Mouse (Mus musculus) kidney, embryonic 16.5 days (tissue): ENCODE measurements around the gene Emsy. TPM values are rescaled to one million over a fixed set of nuclear protein-coding genes. Genes with fewer than 3 reads are reported as not detected.
A peak's percentile ranks its signal among the peaks of the same experiment; 100 is the strongest.

Source experiments
- ATAC-seq: fragments of 200-750 bp; cut with Nextera tagmentation; 2 replicates; pipeline ENCODE4 v1.8.0; 2017; ENCODE audit warnings: moderate TSS enrichment; ENCODE audit not compliant: low FRiP score, low TSS enrichment
- H3K27ac ChIP-seq: fragments of 300-500 bp; sonication (generic); 2 replicates; pipeline ENCODE4 v1.5.1; 2014; ENCODE audit warnings: low read length
- H3K27me3 ChIP-seq: fragments of 300-500 bp; sonication (generic); 2 replicates; pipeline ENCODE4 v1.6.1; 2014; ENCODE audit warnings: low read length, control low read depth, mixed read lengths; ENCODE audit not compliant: insufficient read depth
- H3K36me3 ChIP-seq: fragments of 300-500 bp; sonication (generic); 2 replicates; pipeline ENCODE4 v1.6.1; 2014; ENCODE audit warnings: low read length, control low read depth, mixed read lengths; ENCODE audit not compliant: insufficient read depth
- H3K4me1 ChIP-seq: fragments of 300-500 bp; sonication (generic); 2 replicates; pipeline ENCODE4 v1.6.1; 2014; ENCODE audit warnings: low read length, control low read depth, mixed read lengths; ENCODE audit not compliant: insufficient read depth
- H3K4me2 ChIP-seq: fragments of 300-500 bp; sonication (generic); replicated peaks from 2 replicates; pipeline ENCODE4 v1.6.1; 2014; ENCODE audit warnings: low read depth, low read length
- H3K4me3 ChIP-seq: fragments of 300-500 bp; sonication (generic); 2 replicates; pipeline ENCODE4 v1.5.1; 2014; ENCODE audit warnings: mild to moderate bottlenecking, low read length
- H3K9ac ChIP-seq: fragments of 300-500 bp; sonication (generic); replicated peaks from 2 replicates; pipeline ENCODE4 v1.6.1; 2014; ENCODE audit warnings: low read length
- H3K9me3 ChIP-seq: fragments of 300-500 bp; sonication (generic); 2 replicates; pipeline ENCODE4 v1.6.1; 2016; ENCODE audit warnings: low read length, control low read depth
- WGBS: fragments of 180-500 bp; shearing (Covaris S2); extraction: QIAGEN DNeasy Blood & Tissue Kit; methylation state at CpG from one replicate; pipeline ENCODE4 v1.1.7; 2014; 5-methylcytosine and 5-hydroxymethylcytosine counted together
- polyA plus RNA-seq: library from polyadenylated mRNA; unstranded; fragments of >200 nt; fragmentation: Nextera tagmentation; extraction: Ambion mirVana; gene quantifications from 2 replicates; pipeline ENCODE4 v1.2.1, GENCODE M21; 2015

Emsy gene
- 29.1 and 39.4 TPM in 2 replicates for polyA plus RNA-seq

- H3K36me3 ChIP-seq: peaks cover 9% of the 10 kb centered on the region; the same call in 1 of the 2 replicates
- under 1% methylated on average over 42 of the region's 42 CpGs for WGBS
- peaks cover 21% of the 10 kb centered on the region for H3K4me1 ChIP-seq
- peak within 1 kb of the TSS; percentile 96 for H3K27ac ChIP-seq
- no peaks in the 10 kb centered on the region for H3K27me3 ChIP-seq
- H3K4me3 ChIP-seq: peak within 1 kb of the TSS; percentile 92
- no peaks in the 10 kb centered on the region for H3K9me3 ChIP-seq
- peak within 1 kb of the TSS; percentile 89 for H3K9ac ChIP-seq
- peak; percentile 97 for ATAC-seq
- H3K4me2 ChIP-seq: peak within 1 kb of the TSS; percentile 85
Observed at GRCm38 (mm10) chr7:98656531-98657221, at the start of gene Emsy. Emsy (minus strand) TSS chr7:98656783.

DNA sequence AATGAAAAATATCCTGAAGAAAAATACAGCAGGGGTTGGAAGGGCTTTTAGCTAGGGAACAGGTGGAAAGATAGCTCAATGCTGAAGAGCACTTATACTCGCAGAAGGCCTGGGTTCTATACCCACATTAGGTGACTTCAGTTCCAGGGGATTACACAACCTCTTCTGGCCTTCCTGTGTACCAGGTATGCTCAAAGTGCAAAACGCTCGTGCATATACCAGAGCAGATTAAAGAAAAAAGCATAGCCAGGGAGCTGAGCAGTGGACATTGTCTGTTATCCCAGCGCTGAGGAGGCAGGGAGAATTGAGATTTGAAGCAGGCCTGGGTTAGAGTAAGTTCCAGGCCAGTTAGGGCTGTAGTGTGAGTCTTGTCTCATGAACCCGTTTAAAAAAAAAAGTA, 47.7 kb upstream of the Emsy start:
- Histone ChIP-seq H3K36me3 (no peaks in the 10 kb centered on the region), H3K9me3 (no peaks in the 10 kb centered on the region)
- 55% methylated on average over 5 of the region's 5 CpGs for WGBS

DNA sequence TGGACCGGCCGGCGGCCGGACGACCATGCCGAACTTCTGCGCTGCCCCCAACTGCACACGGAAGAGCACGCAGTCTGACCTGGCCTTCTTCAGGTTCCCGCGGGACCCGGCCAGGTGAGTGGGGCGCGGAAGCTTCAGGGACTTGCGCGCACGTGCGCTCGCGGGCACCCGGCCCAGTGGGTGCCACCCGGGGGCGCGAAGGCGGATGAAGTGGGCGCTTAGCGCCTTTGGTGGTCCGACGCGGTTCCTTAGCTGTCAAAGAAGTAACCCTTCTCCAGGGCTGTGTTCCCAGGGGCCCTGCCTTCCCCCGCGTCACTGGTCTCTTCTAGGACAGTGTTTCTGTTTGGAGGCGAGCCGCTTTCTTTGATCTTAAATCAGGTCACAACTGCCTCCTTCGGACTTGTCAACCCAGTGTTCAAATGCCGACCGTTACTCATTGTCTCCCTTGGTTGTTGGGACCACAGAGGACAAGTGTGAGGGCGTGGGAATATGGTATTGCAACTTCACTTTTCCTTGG, 46.8 kb upstream of the Emsy start:
- Histone ChIP-seq H3K27me3 (no peaks in the 10 kb centered on the region), H3K4me3 (peak overlapping the region; percentile 89), H3K9me3 (no peaks in the 10 kb centered on the region), H3K27ac (peak overlapping the region; percentile 97), H3K4me2 (peak overlapping the region; percentile 69), H3K4me1 (peaks cover 21% of the 10 kb centered on the region), H3K9ac (peak overlapping the region; percentile 87), H3K36me3 (no peaks in the 10 kb centered on the region)
- WGBS: under 1% methylated on average over 38 of the region's 38 CpGs
- peak; percentile 18; the same call in 1 of the 2 replicates for ATAC-seq

More for the DNA sequence above, 47.7 kb upstream of the Emsy start:
- no peaks in the 10 kb centered on the region for H3K27me3 ChIP-seq
- peak overlapping the region; percentile 89 for H3K4me3 ChIP-seq
- H3K4me1 ChIP-seq: peaks cover 21% of the 10 kb centered on the region
- peak overlapping the region; percentile 69 for H3K4me2 ChIP-seq
- H3K9ac ChIP-seq: peak overlapping the region; percentile 87
- ATAC-seq: no peak
- no peak overlapping the region for H3K27ac ChIP-seq

DNA sequence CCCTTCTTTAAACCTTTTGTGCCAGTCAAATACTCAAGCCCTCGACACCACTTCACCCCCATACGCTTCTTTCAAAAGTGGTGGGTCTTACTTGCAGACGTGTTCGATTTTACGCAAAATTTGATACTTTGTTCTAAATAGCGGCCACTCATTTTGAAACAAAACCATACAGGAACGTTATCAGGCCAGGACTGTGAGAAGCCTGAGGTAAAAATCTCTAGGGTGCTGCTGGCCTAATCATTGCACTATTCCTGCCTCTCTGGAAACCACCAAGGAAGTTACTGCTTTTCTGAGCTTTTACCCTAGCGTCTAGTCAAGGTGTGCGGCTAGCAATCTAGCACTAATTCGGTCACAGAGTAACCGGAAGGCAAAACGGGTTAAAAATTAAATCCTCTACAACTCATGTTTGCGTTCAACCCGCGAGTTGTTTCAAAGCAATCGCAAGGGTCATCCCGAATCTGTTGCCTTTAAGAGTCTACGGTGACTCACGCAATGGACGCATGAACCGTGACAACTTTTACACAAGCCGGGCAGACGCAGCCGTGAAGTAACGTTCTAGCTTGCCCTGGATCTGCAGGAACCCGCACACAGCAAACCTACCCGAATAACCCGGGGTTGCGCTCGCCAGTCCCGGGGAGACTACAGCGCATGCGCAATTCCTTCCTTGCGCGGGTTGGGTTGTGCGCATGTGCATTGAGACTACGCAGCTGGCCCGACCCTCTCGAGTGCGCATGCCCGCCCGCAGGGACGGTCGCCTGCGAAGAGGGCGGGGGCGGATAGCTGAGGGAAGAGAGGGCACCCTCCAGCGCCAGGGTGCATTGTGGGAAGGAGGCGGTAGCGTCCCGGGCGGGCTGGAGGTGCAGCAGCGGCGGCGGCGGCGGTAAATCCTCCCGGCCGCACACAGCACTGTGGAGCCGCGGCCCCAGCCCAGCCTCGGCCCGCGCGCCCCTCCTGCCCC, 46.0 kb upstream of the Emsy start, which contains the start of gene Thap12:
TSS of gene Thap12 (plus strand) at position 821 of the 958 bp plus-strand sequence.
- Histone ChIP-seq H3K27ac (peak within 1 kb of the TSS; percentile 97), H3K4me2 (peak within 1 kb of the TSS; percentile 69), H3K9me3 (no peaks in the 10 kb centered on the region), H3K4me1 (peaks cover 21% of the 10 kb centered on the region), H3K27me3 (no peaks in the 10 kb centered on the region), H3K9ac (peak within 1 kb of the TSS; percentile 87), H3K4me3 (peak within 1 kb of the TSS; percentile 89), H3K36me3 (no peaks in the 10 kb centered on the region)
- peak; percentile 99 for ATAC-seq
- WGBS: 2% methylated on average over 58 of the region's 65 CpGs

DNA sequence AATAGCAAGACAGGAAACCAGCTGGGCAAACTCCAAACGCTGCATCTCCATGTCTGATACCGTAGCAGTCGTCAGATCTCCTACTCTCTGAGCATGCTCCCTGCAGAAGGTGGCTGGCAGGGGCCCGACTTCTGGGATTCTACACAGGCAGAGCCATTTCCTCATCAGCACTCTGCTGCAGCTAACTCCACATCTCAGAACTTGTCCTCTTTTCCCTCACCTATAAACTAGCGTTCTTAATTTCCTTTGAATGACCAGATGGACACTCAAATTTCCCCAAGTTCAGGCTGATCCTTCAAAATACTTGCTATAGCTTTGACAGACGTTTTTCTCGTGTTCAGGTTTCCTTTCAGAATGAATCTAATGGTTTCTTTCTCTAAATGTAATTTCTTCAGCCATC, 45.2 kb upstream of the Emsy start:
- WGBS: 38% methylated on average over 7 of the region's 7 CpGs
- no peaks in the 10 kb centered on the region for H3K9me3 ChIP-seq
- no peak for ATAC-seq
- H3K36me3 ChIP-seq: no peaks in the 10 kb centered on the region
- H3K4me1 ChIP-seq: peaks cover 21% of the 10 kb centered on the region
- peak overlapping the region; percentile 97 for H3K27ac ChIP-seq
- no peaks in the 10 kb centered on the region for H3K27me3 ChIP-seq
- H3K4me3 ChIP-seq: peak overlapping the region; percentile 89
- H3K9ac ChIP-seq: peak overlapping the region; percentile 87
- peak overlapping the region; percentile 69 for H3K4me2 ChIP-seq

GRCm38 (mm10) chr7:98698590-98698989, 42.0 kb upstream of the Emsy start:
- 95% methylated on average over 4 of the region's 4 CpGs for WGBS
- no peaks in the 10 kb centered on the region for H3K36me3 ChIP-seq

GRCm38 (mm10) chr7:98698041-98698440, 41.5 kb upstream of the Emsy start:
- Histone ChIP-seq H3K4me2 (no peak overlapping the region), H3K27ac (no peak overlapping the region), H3K36me3 (no peaks in the 10 kb centered on the region), H3K4me1 (peaks cover 18% of the 10 kb centered on the region), H3K9ac (no peak overlapping the region), H3K27me3 (no peaks in the 10 kb centered on the region), H3K9me3 (no peaks in the 10 kb centered on the region), H3K4me3 (no peak overlapping the region)
- WGBS: 58% methylated on average over 5 of the region's 5 CpGs
- no peak for ATAC-seq

More at GRCm38 (mm10) chr7:98698590-98698989, 42.0 kb upstream of the Emsy start:
- H3K9me3 ChIP-seq: no peaks in the 10 kb centered on the region
- no peak for ATAC-seq
- peaks cover 14% of the 10 kb centered on the region for H3K4me1 ChIP-seq
- no peak overlapping the region for H3K4me2 ChIP-seq
- H3K4me3 ChIP-seq: no peak overlapping the region
- H3K27me3 ChIP-seq: no peaks in the 10 kb centered on the region
- no peak overlapping the region for H3K27ac ChIP-seq
- no peak overlapping the region for H3K9ac ChIP-seq

DNA sequence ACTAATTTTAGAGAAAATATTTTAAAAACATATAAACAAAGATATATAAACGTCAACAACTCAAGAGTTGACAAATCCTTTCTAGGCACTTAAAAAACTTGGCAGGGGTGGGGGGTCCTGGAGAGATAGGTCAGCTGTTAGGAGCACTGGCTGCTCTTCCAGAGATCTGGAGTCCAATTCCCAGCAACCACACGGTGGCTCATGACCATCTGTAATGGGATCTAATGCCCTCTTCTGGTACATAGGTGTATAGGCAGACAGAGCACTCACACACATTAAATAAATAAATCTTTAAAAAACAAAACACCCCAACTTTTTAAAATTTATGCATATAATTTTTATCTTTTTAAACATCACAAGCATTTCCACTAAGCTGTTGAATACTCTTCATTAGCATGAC, 40.9 kb upstream of the Emsy start:
- no peaks in the 10 kb centered on the region for H3K36me3 ChIP-seq
- H3K4me3 ChIP-seq: no peak overlapping the region
- no peak overlapping the region for H3K4me2 ChIP-seq
- no peaks in the 10 kb centered on the region for H3K9me3 ChIP-seq
- H3K27me3 ChIP-seq: no peaks in the 10 kb centered on the region
- H3K4me1 ChIP-seq: peaks cover 24% of the 10 kb centered on the region
- H3K9ac ChIP-seq: no peak overlapping the region
- H3K27ac ChIP-seq: no peak overlapping the region
- 10% methylated on average over 2 of the region's 2 CpGs for WGBS
- no peak for ATAC-seq

DNA sequence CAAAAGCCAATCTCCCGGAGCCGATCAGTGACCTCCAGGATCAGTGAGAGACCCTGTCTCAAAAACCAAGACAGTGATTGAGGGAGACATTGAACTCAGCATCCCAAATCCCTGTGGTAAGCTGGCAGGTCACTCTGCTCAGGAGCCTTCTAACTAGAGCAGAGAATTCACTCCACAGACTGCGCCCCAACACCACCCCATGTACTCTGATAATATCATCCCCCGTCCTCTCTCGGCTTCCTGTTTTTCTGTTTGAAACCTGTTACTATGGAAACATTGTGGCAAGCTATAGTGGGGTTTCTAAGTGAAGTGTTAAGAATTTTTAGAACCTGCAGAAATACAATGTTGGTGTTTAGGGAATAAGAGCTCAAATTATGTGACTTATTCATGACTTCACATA, 37.5 kb upstream of the Emsy start:
- ATAC-seq: no peak
- H3K36me3 ChIP-seq: no peaks in the 10 kb centered on the region
- WGBS: 65% methylated on average over 5 of the region's 5 CpGs
- no peak overlapping the region for H3K27ac ChIP-seq
- H3K4me1 ChIP-seq: peaks cover 17% of the 10 kb centered on the region
- no peak overlapping the region for H3K9ac ChIP-seq
- no peak overlapping the region for H3K4me3 ChIP-seq
- H3K27me3 ChIP-seq: no peaks in the 10 kb centered on the region
- no peaks in the 10 kb centered on the region for H3K9me3 ChIP-seq
- no peak overlapping the region for H3K4me2 ChIP-seq
